Mouse (Mus musculus) thymus, adult 2 months (tissue): ENCODE data around the gene Myl4.

Experiments used
- CTCF ChIP-seq: fragments of 200-500 bp; IDR thresholded peaks from 2 replicates; pipeline ENCODE4 v1.5.1; 2012; ENCODE audit warnings: mild to moderate bottlenecking, control low read depth, low read length, moderate library complexity, borderline replicate concordance; ENCODE audit not compliant: control insufficient read depth, poor library complexity, insufficient read depth; ENCODE audit errors: extremely low read depth
- POLR2A ChIP-seq: fragments of 200-500 bp; IDR thresholded peaks from 2 replicates; pipeline ENCODE4 v1.6.1; 2012; ENCODE audit warnings: mild to moderate bottlenecking, low read length, control low read depth, moderate library complexity; ENCODE audit not compliant: control insufficient read depth, poor library complexity, insufficient read depth; ENCODE audit errors: extremely low read depth

DNA sequence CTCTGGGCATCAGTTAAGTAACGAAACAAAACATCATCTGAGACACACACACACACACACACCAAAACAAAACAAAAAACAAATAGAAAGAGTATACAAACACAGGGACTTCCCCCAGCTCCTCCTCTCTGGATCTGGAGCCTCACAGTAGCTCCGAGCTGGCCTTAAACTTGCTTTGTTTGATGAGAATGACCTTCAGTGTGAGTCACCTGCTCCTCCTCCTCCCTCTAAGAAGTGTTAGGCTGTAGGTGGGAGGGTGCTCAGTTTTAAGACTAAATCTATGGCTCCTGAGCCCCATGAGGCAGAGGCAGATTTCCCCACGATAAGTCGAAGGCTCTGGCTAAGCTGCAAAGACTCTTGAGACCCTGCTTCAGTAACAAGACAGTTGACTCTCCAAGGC, 38.0 kb upstream of the Myl4 start:
- TF ChIP-seq POLR2A (no peak), CTCF (no peak)
